Mouse (Mus musculus) activated CD4-positive, CD25-positive, alpha-beta regulatory T cell, adult 4 months (primary cell): Measurements from ENCODE around the gene Nphs1. TPM values are rescaled to one million over a fixed set of nuclear protein-coding genes. Genes with fewer than 3 reads are reported as not detected.
"Not testable (repeated sequence)": the region's sequence is repeated elsewhere in the genome, so short reads cannot be mapped to it uniquely, and the experiment has no call there.

Experiments used
- ATAC-seq: one replicate; pipeline ENCODE4 v1.8.0; 2017
- polyA plus RNA-seq, 2 experiments: library from polyadenylated mRNA; unstranded; fragments of 100-300 nt; shearing (Covaris generic); gene quantifications; one replicate each; pipeline ENCODE4 v1.2.1; 2017

The Nphs1 gene
- polyA plus RNA-seq, 2 experiments from 2014 or later = 0.24 TPM; not detected in 1

- ATAC-seq = peak; percentile 44
Observed at GRCm38 (mm10) chr7:30443696-30444095, 14.4 kb upstream of the Nphs1 start.

DNA sequence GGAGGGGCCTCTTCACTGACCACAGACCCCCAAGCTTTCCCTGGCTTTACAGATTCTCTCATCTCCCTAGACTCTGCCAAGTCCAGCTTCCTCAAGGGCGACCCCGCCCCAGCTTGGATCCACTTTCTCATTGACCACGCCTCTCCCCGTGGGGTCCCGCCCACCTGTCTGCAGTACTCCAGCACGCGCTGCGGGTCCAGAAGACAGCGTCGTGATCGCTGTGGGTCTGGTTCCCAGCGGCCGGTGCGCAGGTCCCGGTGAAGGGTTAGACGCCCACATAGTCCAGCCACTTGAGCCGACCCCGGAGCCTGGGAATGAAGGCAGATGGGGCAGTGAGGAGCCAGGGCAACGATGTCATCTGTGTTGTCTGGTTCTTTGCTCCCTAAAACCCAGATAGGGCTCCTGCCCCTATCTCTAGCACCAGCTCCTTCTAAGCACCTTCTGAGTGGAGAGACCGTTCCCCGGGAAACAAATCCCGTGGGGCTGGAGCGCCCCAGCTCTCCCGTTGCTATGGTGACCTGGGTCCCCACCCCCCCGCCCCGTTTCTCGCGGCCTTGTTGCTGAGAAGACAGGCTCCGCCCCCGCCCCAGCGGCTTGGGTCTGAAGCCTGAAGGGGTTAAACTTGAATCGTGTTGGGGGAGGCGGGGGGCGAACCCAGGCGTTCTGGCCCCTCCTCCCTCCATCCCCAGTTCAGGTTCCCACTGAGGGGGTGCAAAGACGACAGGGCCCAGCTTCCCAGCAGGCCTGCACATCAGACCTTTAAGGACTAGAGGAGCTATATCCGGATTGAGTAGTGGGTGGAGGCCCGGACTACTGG lies 13.8 kb upstream of the Nphs1 start:
- ATAC-seq = no peak

GRCm38 (mm10) chr7:30444971-30445751 lies 13.0 kb upstream of the Nphs1 start, which contains the start of gene Aplp1:
Aplp1 (minus strand) TSS chr7:30445535.
- ATAC-seq = peak; percentile 55

DNA sequence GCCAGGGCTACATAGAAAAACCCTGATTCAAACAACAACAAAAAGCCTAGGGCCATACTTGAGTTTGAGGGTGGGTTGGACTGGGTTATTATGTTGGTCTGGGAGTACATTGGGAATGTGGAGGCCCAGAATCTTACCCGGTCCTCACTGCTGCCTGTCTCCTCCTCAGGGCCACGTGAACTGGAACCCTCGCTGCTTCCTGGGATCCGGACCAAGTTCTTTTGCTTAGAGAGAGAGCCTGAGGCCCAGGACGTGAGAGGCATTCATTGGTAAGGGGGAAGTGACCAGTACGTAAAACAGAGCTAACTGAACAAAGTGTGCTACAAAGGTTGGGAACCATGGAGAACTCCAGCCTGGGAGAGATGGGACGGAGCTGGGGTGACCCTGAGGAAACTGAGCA lies 7.9 kb upstream of the Nphs1 start:
- no peak for ATAC-seq

- no peak for ATAC-seq
Observed at GRCm38 (mm10) chr7:30453327-30453726, 4.8 kb upstream of the Nphs1 start.

- peak; percentile 66 for ATAC-seq
Observed at GRCm38 (mm10) chr7:30453766-30454165, 4.3 kb upstream of the Nphs1 start.

DNA sequence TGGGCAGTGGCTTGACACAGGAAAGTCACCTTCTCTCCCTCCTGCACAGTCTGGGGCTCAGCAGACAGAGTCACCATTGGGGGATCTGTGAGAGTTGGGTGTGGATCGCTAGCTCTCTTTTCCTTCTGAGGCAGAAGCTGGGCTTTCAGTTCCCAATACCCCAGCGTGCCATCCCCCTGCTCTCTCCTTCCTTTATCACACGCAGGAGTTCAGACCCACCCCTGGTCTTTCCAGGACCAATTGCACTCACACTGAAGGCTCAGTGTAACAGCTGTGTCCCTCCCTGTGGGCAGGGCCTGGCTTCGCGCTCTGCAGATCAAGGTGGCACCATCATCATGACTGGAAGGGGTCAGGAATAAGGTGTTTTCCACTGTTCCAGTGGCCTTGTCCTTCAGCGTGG lies 3.9 kb upstream of the Nphs1 start:
- no peak for ATAC-seq

DNA sequence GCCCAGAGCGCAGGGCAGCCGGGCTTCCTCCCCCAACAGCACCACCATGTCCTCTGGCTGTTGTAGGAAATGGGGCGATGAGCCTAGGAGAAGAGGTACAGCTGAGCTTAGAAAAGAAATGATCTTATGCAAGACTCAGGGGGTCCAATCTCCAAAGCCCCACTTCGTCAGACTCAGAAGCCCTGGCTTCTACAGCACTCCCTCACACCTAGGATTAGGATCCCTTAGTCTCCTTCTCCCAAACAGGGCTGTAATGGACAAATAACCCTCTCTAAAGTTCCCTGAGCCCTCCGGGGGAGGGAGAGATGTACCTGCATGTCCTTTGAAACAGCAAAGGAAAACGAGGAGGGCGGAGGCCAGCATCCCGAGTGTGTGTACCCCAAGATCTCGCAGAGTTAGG lies 1.6 kb upstream of the Nphs1 start:
- no peak for ATAC-seq

DNA sequence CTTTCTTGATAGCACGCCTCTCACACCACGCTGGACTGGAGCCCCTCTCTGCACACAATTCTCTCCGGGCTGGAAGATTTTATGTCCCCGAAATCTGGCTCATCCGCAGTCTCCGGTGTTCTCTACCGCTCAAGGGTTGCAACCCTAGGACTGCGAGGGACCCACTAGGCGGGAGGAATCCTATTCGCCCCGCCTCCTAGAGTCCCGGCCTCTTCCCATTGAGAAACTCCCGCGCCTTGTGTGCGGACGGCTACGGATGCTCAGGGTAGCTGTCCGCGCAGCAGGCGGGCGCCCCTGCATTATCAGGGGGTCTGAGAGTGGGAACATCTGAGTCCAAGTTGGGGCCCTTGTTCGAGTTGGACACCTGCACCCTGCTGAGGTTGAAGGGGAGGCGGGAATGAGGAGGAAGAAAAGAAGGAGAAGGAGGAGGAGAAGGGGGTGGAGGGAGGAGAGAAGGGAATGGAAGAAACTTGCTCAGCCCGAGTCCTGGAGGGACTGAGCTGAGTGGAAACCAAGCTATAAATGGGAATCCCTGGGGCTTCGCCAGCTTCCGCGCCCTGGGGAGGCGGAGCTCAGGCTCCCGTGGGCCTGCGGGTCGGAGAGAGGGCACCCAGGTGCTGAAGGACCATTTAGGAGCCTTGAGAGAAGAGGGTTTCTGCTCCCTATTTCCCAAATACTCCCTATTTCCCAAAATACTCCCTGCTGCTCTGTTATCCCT lies 1.0 kb upstream of the Nphs1 start:
- ATAC-seq = no peak

GRCm38 (mm10) chr7:30459484-30459883 lies 1.4 kb downstream of the Nphs1 start:
- ATAC-seq = no peak

DNA sequence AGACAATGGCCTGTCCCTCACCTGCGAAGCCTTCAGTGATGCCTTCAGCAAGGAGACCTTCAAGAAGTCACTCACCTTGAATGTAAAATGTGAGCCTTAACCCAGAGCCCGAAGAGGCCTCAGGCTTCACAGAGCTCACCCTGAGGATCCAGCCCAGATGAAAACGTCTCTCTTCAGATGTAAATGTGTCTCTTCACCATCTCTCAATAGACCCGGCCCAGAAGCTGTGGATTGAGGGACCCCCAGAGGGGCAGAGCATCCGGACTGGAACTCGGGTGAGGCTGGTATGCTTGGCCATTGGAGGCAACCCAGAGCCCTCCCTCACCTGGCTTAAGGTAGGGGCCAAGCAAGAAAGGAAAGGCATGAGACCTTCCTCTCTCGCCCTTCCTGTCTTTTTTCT lies 5.5 kb downstream of the Nphs1 start:
- ATAC-seq = no peak

GRCm38 (mm10) chr7:30463996-30464395 lies 5.9 kb downstream of the Nphs1 start:
- ATAC-seq = no peak

DNA sequence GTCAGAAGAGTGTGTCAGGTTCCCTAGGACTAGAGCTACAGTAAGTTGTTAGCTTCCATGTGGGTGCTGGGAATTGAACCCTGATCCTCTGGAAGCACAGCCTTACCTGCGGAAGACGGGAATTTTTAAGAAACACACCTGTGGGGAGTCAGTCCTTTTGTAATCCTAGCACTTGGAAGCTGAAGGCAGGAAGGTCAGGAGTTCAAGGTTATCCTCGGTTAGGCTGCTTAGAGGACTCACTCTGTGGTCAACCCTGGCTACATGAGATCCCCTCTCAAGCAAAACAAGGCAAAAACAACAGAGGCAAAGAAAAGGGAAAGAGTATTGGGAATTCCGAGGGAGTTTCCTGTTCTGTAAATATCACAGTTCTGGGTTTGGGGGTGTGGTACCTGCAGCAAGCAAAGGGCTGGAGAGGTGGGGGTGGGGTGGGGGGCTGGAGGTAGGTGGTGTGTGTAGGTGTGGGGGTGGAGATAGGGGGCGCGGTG lies 6.7 kb downstream of the Nphs1 start:
- no peak for ATAC-seq

DNA sequence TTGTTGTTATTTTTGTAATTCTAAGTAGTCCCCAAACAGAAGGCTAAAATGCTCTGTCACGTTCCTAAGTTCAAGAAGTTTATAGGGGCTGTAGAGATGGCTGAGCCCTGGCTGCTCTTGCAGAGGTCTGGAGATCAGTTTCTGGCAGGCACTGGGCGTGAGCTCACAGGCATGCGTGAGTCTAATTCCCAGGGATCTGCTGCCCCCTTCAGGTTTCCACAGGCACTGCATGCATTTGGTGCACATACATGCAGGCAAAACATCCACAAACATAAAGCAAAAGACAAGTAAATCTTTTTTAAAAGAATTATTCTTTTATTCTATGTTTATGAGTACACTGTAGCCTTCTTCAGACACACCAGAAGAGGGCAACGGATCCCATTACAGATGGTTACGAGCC lies 14.3 kb downstream of the Nphs1 start:
- no peak for ATAC-seq

GRCm38 (mm10) chr7:30474999-30475398 lies 16.9 kb downstream of the Nphs1 start:
- no peak for ATAC-seq

GRCm38 (mm10) chr7:30476136-30476535 lies 18.0 kb downstream of the Nphs1 start:
- not testable (repeated sequence) for ATAC-seq

- ATAC-seq = no peak
Observed at GRCm38 (mm10) chr7:30477415-30478381, 19.6 kb downstream of the Nphs1 start.

GRCm38 (mm10) chr7:30484250-30484649 lies 26.1 kb downstream of the Nphs1 start:
- ATAC-seq = no peak

DNA sequence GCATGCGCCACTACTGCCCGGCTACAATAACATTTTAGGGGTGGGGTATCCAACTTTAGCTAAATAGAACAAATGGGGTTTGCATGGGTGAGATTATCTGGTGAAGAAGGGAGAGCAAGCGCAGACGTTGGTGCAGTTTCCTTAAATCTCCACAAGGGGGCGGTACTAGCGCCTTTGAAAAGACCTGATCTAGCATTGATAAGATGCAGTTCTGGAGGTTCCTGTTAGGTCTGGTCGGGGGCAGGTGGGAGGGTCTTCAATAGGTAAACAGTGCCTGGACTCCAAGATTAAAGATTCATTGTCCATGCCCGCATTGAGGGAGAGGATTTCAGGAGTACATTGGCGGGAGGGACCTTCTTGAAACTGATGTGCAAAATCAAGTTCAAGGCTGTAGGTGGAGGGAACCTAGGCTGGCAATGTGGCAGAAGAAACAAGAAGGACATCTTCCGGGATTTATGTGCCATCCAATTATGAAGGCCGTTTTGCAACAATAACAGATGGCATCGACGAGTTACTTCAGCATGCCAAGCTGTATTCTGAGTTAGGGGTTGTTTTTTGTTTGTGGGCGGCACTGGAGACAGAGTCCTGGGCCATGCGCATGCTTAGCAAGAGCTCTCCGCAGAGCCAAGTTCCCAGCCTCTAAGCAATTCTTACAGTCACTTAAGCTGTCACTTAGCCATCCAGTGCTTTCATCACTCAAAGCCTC lies 32.3 kb downstream of the Nphs1 start:
- ATAC-seq = no peak

GRCm38 (mm10) chr7:30490957-30491307 lies 32.8 kb downstream of the Nphs1 start:
- no peak for ATAC-seq

DNA sequence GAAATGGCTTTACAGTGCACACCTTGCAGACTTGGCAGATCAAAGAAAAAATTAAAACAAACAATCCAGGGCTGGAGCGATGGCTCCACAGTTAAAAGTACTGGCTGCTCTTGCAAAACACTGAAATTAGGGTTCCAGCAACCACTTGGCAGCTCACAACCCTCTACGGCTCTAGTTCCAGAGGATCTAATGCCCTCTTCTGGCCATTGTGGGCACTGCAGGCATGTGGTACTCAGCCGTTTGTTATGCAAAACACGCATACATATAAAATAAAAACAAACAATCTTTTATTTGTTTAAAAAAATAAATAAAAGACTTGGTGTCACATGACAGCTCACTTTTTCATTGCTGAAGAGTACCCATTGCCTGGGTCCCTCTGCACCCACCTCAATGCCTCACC lies 34.6 kb downstream of the Nphs1 start:
- peak; percentile 43 for ATAC-seq
